Mouse (Mus musculus): ENCODE measurements around the gene Olfr414. TPM values are rescaled to one million over a fixed set of nuclear protein-coding genes. Genes with fewer than 3 reads are reported as not detected.

Olfr414 gene
- total and polyA plus RNA-seq, 2 experiments: not detected

- Histone ChIP-seq H3K27ac (replicated peaks; ENCODE audit: insufficient read depth, low read depth, low read length) (no peak overlapping the region), H3K27me3 (ENCODE audit: control insufficient read depth, insufficient read depth, low read length) (no peaks in the 10 kb centered on the region), H3K4me1 (ENCODE audit: control insufficient read depth, insufficient read depth, low read length) (no peaks in the 10 kb centered on the region), H3K9ac (ENCODE audit: low read depth, low read length) (no peak overlapping the region), H3K36me3 (ENCODE audit: control insufficient read depth, insufficient read depth, low read length) (no peaks in the 10 kb centered on the region), H3K79me2 (ENCODE audit: control insufficient read depth, insufficient read depth, low read length) (no peaks in the 10 kb centered on the region), H3K4me3 (ENCODE audit: insufficient read depth, low read depth, low read length) (no peak overlapping the region)
- no peak for TF ChIP-seq POLR2A (IDR thresholded peaks at IDR 0.05; ENCODE audit: extremely low read depth, insufficient read depth, low read length)
- no peak for TF ChIP-seq CTCF (IDR thresholded peaks at IDR 0.05; ENCODE audit: low read depth, low read length)
- 95% methylated on average over 6 of the region's 6 CpGs for WGBS
- no peak for DNase-seq (ENCODE audit: extremely low read depth, low read depth, low spot score)
These were observed 58.7 kb downstream of the Olfr414 start for GRCm38 (mm10) chr1:174482567-174482966.

Other genes with a start within 250 kb of the Olfr414 start
- not detected in 2 replicates for gene Olfr419, start 172.0 kb upstream of the Olfr414 start, total RNA-seq (2014; rRNA removed)
- not detected in 2 replicates for gene Olfr419, start 172.0 kb upstream of the Olfr414 start, polyA plus RNA-seq (2012; rRNA removed)
- not detected in 2 replicates for gene Mptx1, start 93.5 kb upstream of the Olfr414 start, total RNA-seq (2014; rRNA removed)
- gene Mptx1, start 93.5 kb upstream of the Olfr414 start, polyA plus RNA-seq (2012; rRNA removed): not detected in 2 replicates
- gene Olfr417, start 58.9 kb upstream of the Olfr414 start, total RNA-seq (2014; rRNA removed): not detected in 2 replicates
- not detected in 2 replicates for gene Olfr417, start 58.9 kb upstream of the Olfr414 start, polyA plus RNA-seq (2012; rRNA removed)
- not detected in 2 replicates for gene Olfr248, start 33.0 kb upstream of the Olfr414 start, total RNA-seq (2014; rRNA removed)
- not detected in 2 replicates for gene Olfr248, start 33.0 kb upstream of the Olfr414 start, polyA plus RNA-seq (2012; rRNA removed)
- gene Olfr220, start 18.0 kb downstream of the Olfr414 start, total RNA-seq (2014; rRNA removed): not detected in 2 replicates
- not detected in 2 replicates for gene Olfr220, start 18.0 kb downstream of the Olfr414 start, polyA plus RNA-seq (2012; rRNA removed)
- gene Fmn2, start 77.8 kb downstream of the Olfr414 start, total RNA-seq (2014; rRNA removed): 0.13 and 0.18 TPM in 2 replicates
- 0.02 TPM in 1 of 2 replicates, not detected in the other for gene Fmn2, start 77.8 kb downstream of the Olfr414 start, polyA plus RNA-seq (2012; rRNA removed)